Mouse (Mus musculus) kidney, embryonic 14.5 days (tissue): Measurements from ENCODE around the gene Srsf3. TPM values are rescaled to one million over a fixed set of nuclear protein-coding genes. Genes with fewer than 3 reads are reported as not detected.
A peak's percentile ranks its signal among the peaks of the same experiment; 100 is the strongest.

ENCODE experiments used
- ATAC-seq: fragments of 200-750 bp; cut with Nextera tagmentation; 2 replicates; pipeline ENCODE4 v1.8.0; 2017; ENCODE audit warnings: moderate number of reproducible peaks, mild to moderate bottlenecking, moderate TSS enrichment, moderate library complexity; ENCODE audit not compliant: low FRiP score, low TSS enrichment
- H3K27ac ChIP-seq: fragments of 300-500 bp; sonication (generic); 2 replicates; pipeline ENCODE4 v1.5.1; 2014; ENCODE audit warnings: low read depth, mild to moderate bottlenecking, low read length, moderate library complexity, mixed read lengths
- H3K27me3 ChIP-seq: fragments of 300-500 bp; sonication (generic); 2 replicates; pipeline ENCODE4 v1.6.1; 2014; ENCODE audit warnings: mild to moderate bottlenecking, low read length; ENCODE audit not compliant: control insufficient read depth, insufficient read depth
- H3K36me3 ChIP-seq: fragments of 300-500 bp; sonication (generic); 2 replicates; pipeline ENCODE4 v1.6.1; 2014; ENCODE audit warnings: low read length, mixed read lengths; ENCODE audit not compliant: control insufficient read depth, insufficient read depth
- H3K4me1 ChIP-seq: fragments of 300-500 bp; sonication (generic); 2 replicates; pipeline ENCODE4 v1.6.1; 2014; ENCODE audit warnings: low read length, mixed read lengths; ENCODE audit not compliant: control insufficient read depth, insufficient read depth
- H3K4me2 ChIP-seq: fragments of 300-500 bp; sonication (generic); replicated peaks from 2 replicates; pipeline ENCODE4 v1.6.1; 2014; ENCODE audit warnings: low read depth, mild to moderate bottlenecking, low read length
- H3K4me3 ChIP-seq: fragments of 300-500 bp; sonication (generic); 2 replicates; pipeline ENCODE4 v1.5.1; 2014; ENCODE audit warnings: mild to moderate bottlenecking, low read length
- H3K9ac ChIP-seq: fragments of 300-500 bp; sonication (generic); 2 replicates; pipeline ENCODE4 v1.6.1; 2014; ENCODE audit warnings: low read depth, mild to moderate bottlenecking, low read length, moderate library complexity
- H3K9me3 ChIP-seq: fragments of 300-500 bp; sonication (generic); 2 replicates; pipeline ENCODE4 v1.6.1; 2016; ENCODE audit warnings: low read length; ENCODE audit not compliant: control insufficient read depth
- WGBS: fragments of 180-500 bp; shearing (Covaris S2); extraction: QIAGEN DNeasy Blood & Tissue Kit; methylation state at CpG from one replicate; pipeline ENCODE4 v1.1.7; 2014; 5-methylcytosine and 5-hydroxymethylcytosine counted together
- polyA plus RNA-seq: library from polyadenylated mRNA; unstranded; fragments of >200 nt; fragmentation: Nextera tagmentation; extraction: Ambion mirVana; gene quantifications from 2 replicates; pipeline ENCODE4 v1.2.1, GENCODE M21; 2014

Gene Srsf3
- polyA plus RNA-seq, 1 experiment from 2014 or later, result 691 TPM

GRCm38 (mm10) chr17:29047697-29048514, 15.5 kb downstream of the Srsf3 start:
- 61% methylated on average over 3 of the region's 3 CpGs for WGBS
- H3K9me3 ChIP-seq, result no peaks in the 10 kb centered on the region
- no peak overlapping the region for H3K27ac ChIP-seq
- H3K27me3 ChIP-seq, result no peaks in the 10 kb centered on the region
- no peak overlapping the region for H3K9ac ChIP-seq
- no peak overlapping the region for H3K4me2 ChIP-seq
- no peak for ATAC-seq
- peaks cover 41% of the 10 kb centered on the region for H3K36me3 ChIP-seq
- peaks cover 9% of the 10 kb centered on the region; the same call in 1 of the 2 replicates for H3K4me1 ChIP-seq
- H3K4me3 ChIP-seq, result no peak overlapping the region

GRCm38 (mm10) chr17:29048748-29049507, 16.5 kb downstream of the Srsf3 start:
- Histone ChIP-seq H3K4me3 (no peak overlapping the region), H3K36me3 (peaks cover 30% of the 10 kb centered on the region), H3K27ac (no peak overlapping the region), H3K9ac (no peak overlapping the region), H3K9me3 (no peaks in the 10 kb centered on the region), H3K27me3 (no peaks in the 10 kb centered on the region), H3K4me1 (peaks cover 12% of the 10 kb centered on the region), H3K4me2 (no peak overlapping the region)
- 0 out of 2 replicates have a peak, but pooled peaks have one; percentile 8 for ATAC-seq
- 16% methylated on average over 13 of the region's 13 CpGs for WGBS

- no peaks in the 10 kb centered on the region for H3K9me3 ChIP-seq
- 75% methylated on average over 5 of the region's 5 CpGs for WGBS
- H3K27ac ChIP-seq, result no peak overlapping the region
- no peak overlapping the region for H3K4me3 ChIP-seq
- no peak for ATAC-seq
- no peak overlapping the region for H3K9ac ChIP-seq
- H3K4me1 ChIP-seq, result peaks cover 18% of the 10 kb centered on the region
- H3K4me2 ChIP-seq, result no peak overlapping the region
- H3K36me3 ChIP-seq, result peaks cover 25% of the 10 kb centered on the region
- H3K27me3 ChIP-seq, result no peaks in the 10 kb centered on the region
These were observed 17.1 kb downstream of the Srsf3 start for GRCm38 (mm10) chr17:29049508-29049889.

GRCm38 (mm10) chr17:29049923-29050322, 17.5 kb downstream of the Srsf3 start:
- Histone ChIP-seq H3K4me1 (peaks cover 18% of the 10 kb centered on the region), H3K4me2 (no peak overlapping the region), H3K9me3 (no peaks in the 10 kb centered on the region), H3K27ac (no peak overlapping the region), H3K36me3 (peaks cover 20% of the 10 kb centered on the region), H3K9ac (no peak overlapping the region), H3K4me3 (no peak overlapping the region), H3K27me3 (no peaks in the 10 kb centered on the region)
- 70% methylated on average over 7 of the region's 7 CpGs for WGBS
- ATAC-seq, result no peak

- H3K4me2 ChIP-seq, result no peak overlapping the region
- 5% methylated on average over 14 of the region's 14 CpGs for WGBS
- no peak overlapping the region for H3K9ac ChIP-seq
- H3K27me3 ChIP-seq, result no peaks in the 10 kb centered on the region
- peaks cover 21% of the 10 kb centered on the region for H3K4me1 ChIP-seq
- no peak overlapping the region for H3K27ac ChIP-seq
- no peaks in the 10 kb centered on the region for H3K9me3 ChIP-seq
- peaks cover 12% of the 10 kb centered on the region for H3K36me3 ChIP-seq
- H3K4me3 ChIP-seq, result no peak overlapping the region
- ATAC-seq, result no peak
These were observed 18.4 kb downstream of the Srsf3 start for GRCm38 (mm10) chr17:29050791-29051190.

- no peak for ATAC-seq
- WGBS, result 81% methylated on average over 6 of the region's 6 CpGs
- H3K4me3 ChIP-seq, result no peak overlapping the region
- no peaks in the 10 kb centered on the region for H3K36me3 ChIP-seq
- no peaks in the 10 kb centered on the region for H3K9me3 ChIP-seq
- H3K9ac ChIP-seq, result no peak overlapping the region
- no peak overlapping the region for H3K27ac ChIP-seq
- no peaks in the 10 kb centered on the region for H3K27me3 ChIP-seq
- peaks cover 37% of the 10 kb centered on the region for H3K4me1 ChIP-seq
- no peak overlapping the region for H3K4me2 ChIP-seq
These were observed 20.6 kb downstream of the Srsf3 start for GRCm38 (mm10) chr17:29053067-29053466.

GRCm38 (mm10) chr17:29053841-29054240, 21.4 kb downstream of the Srsf3 start:
- Histone ChIP-seq H3K36me3 (no peaks in the 10 kb centered on the region), H3K4me3 (no peak overlapping the region), H3K9me3 (no peaks in the 10 kb centered on the region), H3K4me1 (peaks cover 37% of the 10 kb centered on the region), H3K27ac (peak overlapping the region; percentile 59; the same call in 1 of the 2 replicates), H3K9ac (no peak overlapping the region), H3K4me2 (no peak overlapping the region), H3K27me3 (no peaks in the 10 kb centered on the region)
- 43% methylated on average over 7 of the region's 7 CpGs for WGBS
- peak; percentile 16; the same call in 1 of the 2 replicates for ATAC-seq

GRCm38 (mm10) chr17:29054429-29054828, 22.0 kb downstream of the Srsf3 start:
- Histone ChIP-seq H3K27ac (peak overlapping the region; percentile 59; the same call in 1 of the 2 replicates), H3K4me3 (no peak overlapping the region), H3K36me3 (no peaks in the 10 kb centered on the region), H3K4me2 (no peak overlapping the region), H3K9ac (no peak overlapping the region), H3K27me3 (no peaks in the 10 kb centered on the region), H3K4me1 (peaks cover 37% of the 10 kb centered on the region), H3K9me3 (no peaks in the 10 kb centered on the region)
- ATAC-seq, result no peak
- 52% methylated on average over 6 of the region's 6 CpGs for WGBS

GRCm38 (mm10) chr17:29055586-29055985, 23.2 kb downstream of the Srsf3 start:
- H3K27ac ChIP-seq, result 0 out of 2 replicates have a peak overlapping the region, but pooled peaks have one; percentile 30

More at GRCm38 (mm10) chr17:29055586-29055985, 23.2 kb downstream of the Srsf3 start:
- WGBS, result 33% methylated on average over 5 of the region's 5 CpGs
- Histone ChIP-seq H3K4me1 (peaks cover 32% of the 10 kb centered on the region), H3K9me3 (no peaks in the 10 kb centered on the region), H3K4me3 (no peak overlapping the region), H3K9ac (no peak overlapping the region), H3K27me3 (no peaks in the 10 kb centered on the region), H3K36me3 (no peaks in the 10 kb centered on the region), H3K4me2 (no peak overlapping the region; the same call in 1 of the 2 replicates)
- no peak for ATAC-seq
